Mouse (Mus musculus) intestine, embryonic 14.5 days (tissue): ENCODE measurements around the gene Adora2b. TPM values are rescaled to one million over a fixed set of nuclear protein-coding genes. Genes with fewer than 3 reads are reported as not detected.
A peak's percentile ranks its signal among the peaks of the same experiment; 100 is the strongest.

Source experiments
- ATAC-seq: fragments of 200-750 bp; cut with Nextera tagmentation; replicated peaks from 2 replicates; pipeline ENCODE4 v1.8.0; 2017; ENCODE audit warnings: low read depth, moderate number of reproducible peaks, moderate TSS enrichment, moderate library complexity; ENCODE audit not compliant: low FRiP score, low TSS enrichment
- DNase-seq: peaks from one replicate; pipeline ENCODE4 v3.0.0-alpha.2; 2018; ENCODE audit warnings: low spot score
- H3K27ac ChIP-seq: fragments of 300-500 bp; sonication (generic); 2 replicates; pipeline ENCODE4 v1.5.1; 2014; ENCODE audit warnings: low read depth, mild to moderate bottlenecking, control low read depth
- H3K27me3 ChIP-seq: fragments of 300-500 bp; sonication (generic); replicated peaks from 2 replicates; pipeline ENCODE4 v1.6.1; 2014; ENCODE audit warnings: low read length, control low read depth; ENCODE audit not compliant: control insufficient read depth, insufficient read depth
- H3K36me3 ChIP-seq: fragments of 300-500 bp; sonication (generic); 2 replicates; pipeline ENCODE4 v1.6.1; 2014; ENCODE audit warnings: low read length, control low read depth; ENCODE audit not compliant: control insufficient read depth, insufficient read depth
- H3K4me1 ChIP-seq: fragments of 300-500 bp; sonication (generic); replicated peaks from 2 replicates; pipeline ENCODE4 v1.6.1; 2014; ENCODE audit warnings: low read length, control low read depth, mixed read lengths; ENCODE audit not compliant: control insufficient read depth, insufficient read depth
- H3K4me2 ChIP-seq: fragments of 300-500 bp; sonication (generic); 2 replicates; pipeline ENCODE4 v1.6.1; 2014; ENCODE audit warnings: low read length
- H3K4me3 ChIP-seq: fragments of 300-500 bp; sonication (generic); 2 replicates; pipeline ENCODE4 v1.5.1; 2014; ENCODE audit warnings: low read depth, low read length, control low read depth, mixed read lengths
- H3K9ac ChIP-seq: fragments of 300-500 bp; sonication (generic); 2 replicates; pipeline ENCODE4 v1.6.1; 2014; ENCODE audit warnings: mild to moderate bottlenecking, low read length
- H3K9me3 ChIP-seq: fragments of 300-500 bp; sonication (generic); 2 replicates; pipeline ENCODE4 v1.6.1; 2016; ENCODE audit warnings: low read length, control low read depth; ENCODE audit not compliant: control insufficient read depth
- WGBS: fragments of 180-500 bp; shearing (Covaris S2); extraction: QIAGEN DNeasy Blood & Tissue Kit; methylation state at CpG from one replicate; pipeline ENCODE4 v1.1.7; 2014; 5-methylcytosine and 5-hydroxymethylcytosine counted together
- polyA plus RNA-seq: library from polyadenylated mRNA; unstranded; fragments of >200 nt; fragmentation: Nextera tagmentation; extraction: Ambion mirVana; gene quantifications from 2 replicates; pipeline ENCODE4 v1.2.1, GENCODE M21; 2014

Gene Adora2b
- polyA plus RNA-seq, result 4.3 and 4.4 TPM in 2 replicates

DNA sequence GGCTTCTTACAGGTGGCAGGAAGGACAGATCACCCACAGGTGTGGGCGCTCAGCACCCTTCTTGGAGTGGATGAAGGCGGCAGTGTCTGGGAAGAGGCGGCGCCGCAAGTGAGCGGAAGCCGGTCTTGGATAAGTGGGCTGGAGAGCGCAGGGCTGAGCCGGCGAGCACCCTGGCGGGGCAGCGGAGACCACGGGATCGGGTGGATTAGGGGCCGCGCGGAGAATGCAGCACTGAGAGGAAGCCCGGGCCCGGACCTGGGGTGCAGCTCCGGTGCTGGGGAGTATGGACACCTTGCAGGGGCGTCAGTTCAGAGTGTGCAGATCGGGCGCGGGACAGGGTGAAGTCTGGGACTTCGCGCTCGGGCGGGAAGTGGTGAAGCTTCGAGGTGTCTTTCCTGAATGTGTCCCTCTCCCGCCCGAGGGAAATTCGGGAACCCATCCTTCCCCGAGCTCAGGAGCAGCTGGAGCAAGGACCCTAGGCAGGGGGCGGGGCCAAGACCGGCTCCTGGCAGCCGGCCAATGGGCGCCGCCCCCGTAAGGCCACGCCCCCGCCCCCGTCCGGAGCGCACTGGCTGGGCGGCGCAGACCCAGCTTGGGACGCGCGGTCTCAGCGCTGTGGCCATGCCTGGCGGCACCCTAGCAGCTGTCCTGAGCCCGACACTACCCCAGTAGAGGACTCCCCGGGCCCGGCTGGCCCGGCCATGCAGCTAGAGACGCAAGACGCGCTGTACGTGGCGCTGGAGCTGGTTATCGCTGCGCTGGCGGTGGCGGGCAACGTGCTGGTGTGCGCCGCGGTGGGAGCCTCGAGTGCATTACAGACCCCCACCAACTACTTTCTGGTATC lies at the start of gene Adora2b:
Adora2b (plus strand) TSS at position 584 of the 844 bp plus-strand sequence.
- no peaks in the 10 kb centered on the region for H3K36me3 ChIP-seq
- peak; percentile 91 for ATAC-seq
- DNase-seq, result peak; percentile 91
- 0 out of 2 replicates have a peak, but pooled peaks cover 7% of the 10 kb centered on the region for H3K9me3 ChIP-seq
- H3K9ac ChIP-seq, result peak within 1 kb of the TSS; percentile 27
- H3K4me1 ChIP-seq, result peaks cover 19% of the 10 kb centered on the region
- H3K4me2 ChIP-seq, result peak within 1 kb of the TSS; percentile 85
- H3K27ac ChIP-seq, result 0 out of 2 replicates have a peak within 1 kb of the TSS, but pooled peaks have one; percentile 28
- peaks cover 17% of the 10 kb centered on the region for H3K27me3 ChIP-seq
- H3K4me3 ChIP-seq, result peak within 1 kb of the TSS; percentile 59
- WGBS, result under 1% methylated on average over 69 of the region's 69 CpGs

DNA sequence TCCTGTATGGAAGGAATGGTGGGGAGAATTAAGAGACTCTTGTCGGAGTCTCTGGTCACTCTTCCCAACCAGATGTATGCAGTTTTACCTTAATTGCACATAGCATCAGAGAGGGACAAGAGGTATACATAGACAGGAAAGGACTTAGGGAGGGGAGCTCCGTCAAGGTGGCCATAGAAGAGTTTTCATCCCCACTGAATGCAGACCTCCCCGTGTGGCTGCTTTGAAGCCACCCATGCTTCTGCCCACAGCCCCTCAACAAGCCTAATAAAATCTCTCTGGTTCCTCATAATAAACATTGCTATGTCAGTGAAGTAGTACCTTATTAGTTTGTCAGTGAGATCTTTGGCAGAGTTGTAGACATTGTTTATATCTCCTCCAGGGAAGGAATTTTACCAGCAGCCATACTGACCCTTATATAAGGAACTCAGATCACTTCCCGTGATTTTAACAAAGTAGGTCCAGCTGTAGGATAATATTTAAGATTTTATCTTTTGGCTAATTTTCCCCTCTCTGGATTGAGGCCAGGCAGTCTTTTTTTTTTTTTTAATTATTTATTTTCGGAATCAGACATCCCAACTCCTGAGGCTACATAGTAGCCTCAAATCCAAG lies 47.8 kb upstream of the Adora2b start:
- Histone ChIP-seq H3K9me3 (no peaks in the 10 kb centered on the region), H3K9ac (no peak overlapping the region), H3K27me3 (no peaks in the 10 kb centered on the region), H3K36me3 (no peaks in the 10 kb centered on the region), H3K4me1 (peaks cover 6% of the 10 kb centered on the region), H3K4me3 (no peak overlapping the region), H3K4me2 (no peak overlapping the region), H3K27ac (peak overlapping the region; percentile 1; the same call in 1 of the 2 replicates)
- 36% methylated on average over 5 of the region's 5 CpGs for WGBS
- ATAC-seq, result no peak
- DNase-seq, result no peak

GRCm38 (mm10) chr11:62202645-62203044 lies 46.1 kb upstream of the Adora2b start:
- Histone ChIP-seq H3K36me3 (no peaks in the 10 kb centered on the region), H3K27me3 (no peaks in the 10 kb centered on the region), H3K9me3 (no peaks in the 10 kb centered on the region), H3K4me1 (peaks cover 6% of the 10 kb centered on the region), H3K4me2 (no peak overlapping the region), H3K27ac (no peak overlapping the region), H3K9ac (no peak overlapping the region), H3K4me3 (no peak overlapping the region)
- DNase-seq (no peak), ATAC-seq (no peak)
- WGBS, result 79% methylated on average over 1 of the region's 1 CpGs

GRCm38 (mm10) chr11:62209111-62209510 lies 39.7 kb upstream of the Adora2b start:
- Histone ChIP-seq H3K4me2 (no peak overlapping the region), H3K4me1 (no peaks in the 10 kb centered on the region), H3K27ac (no peak overlapping the region), H3K27me3 (no peaks in the 10 kb centered on the region), H3K9me3 (no peaks in the 10 kb centered on the region), H3K36me3 (no peaks in the 10 kb centered on the region), H3K9ac (no peak overlapping the region), H3K4me3 (no peak overlapping the region)
- ATAC-seq (no peak), DNase-seq (no peak)
- WGBS, result 93% methylated on average over 2 of the region's 2 CpGs

GRCm38 (mm10) chr11:62209891-62210290 lies 38.9 kb upstream of the Adora2b start:
- no peak for DNase-seq
- Histone ChIP-seq H3K9ac (no peak overlapping the region), H3K27me3 (no peaks in the 10 kb centered on the region), H3K27ac (no peak overlapping the region), H3K4me2 (no peak overlapping the region), H3K9me3 (no peaks in the 10 kb centered on the region), H3K4me3 (no peak overlapping the region), H3K36me3 (no peaks in the 10 kb centered on the region), H3K4me1 (no peaks in the 10 kb centered on the region)
- WGBS, result 14% methylated on average over 4 of the region's 4 CpGs
- ATAC-seq, result no peak

DNA sequence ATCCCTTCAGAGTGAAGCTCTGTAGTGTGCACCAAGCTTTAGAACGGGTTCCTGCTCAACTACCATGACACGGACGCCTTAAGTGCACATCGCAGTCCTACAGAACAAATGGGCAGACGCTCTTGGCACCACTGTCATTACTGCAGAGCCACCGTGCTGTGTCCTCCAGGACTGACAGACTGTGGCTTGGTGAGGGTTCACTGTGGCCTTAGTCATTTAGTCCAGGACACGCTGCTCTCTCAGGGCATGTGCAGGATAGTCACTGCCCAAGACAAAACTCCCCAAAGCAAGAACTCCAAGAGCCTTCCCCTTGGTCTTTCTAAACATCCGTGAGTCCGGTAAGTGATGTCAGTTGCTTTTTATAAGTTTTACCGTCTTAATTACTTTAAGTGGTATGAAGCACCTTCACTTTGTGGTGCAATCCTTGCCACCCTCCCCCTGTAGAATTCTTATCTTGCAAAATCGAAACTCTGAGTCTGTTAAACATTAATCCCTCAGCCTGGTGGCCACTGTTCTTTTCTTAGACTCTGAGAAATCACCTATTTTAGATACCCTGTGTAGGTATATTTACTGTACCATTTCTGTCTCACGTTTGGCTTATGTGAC lies 35.3 kb upstream of the Adora2b start:
- no peak for ATAC-seq
- H3K4me1 ChIP-seq, result no peaks in the 10 kb centered on the region
- H3K27ac ChIP-seq, result no peak overlapping the region
- DNase-seq, result no peak
- no peaks in the 10 kb centered on the region for H3K27me3 ChIP-seq
- H3K36me3 ChIP-seq, result no peaks in the 10 kb centered on the region
- 80% methylated on average over 12 of the region's 12 CpGs for whole genome bisulfite sequencing
- H3K4me2 ChIP-seq, result no peak overlapping the region
- H3K4me3 ChIP-seq, result no peak overlapping the region
- no peak overlapping the region for H3K9ac ChIP-seq
- H3K9me3 ChIP-seq, result no peaks in the 10 kb centered on the region

DNA sequence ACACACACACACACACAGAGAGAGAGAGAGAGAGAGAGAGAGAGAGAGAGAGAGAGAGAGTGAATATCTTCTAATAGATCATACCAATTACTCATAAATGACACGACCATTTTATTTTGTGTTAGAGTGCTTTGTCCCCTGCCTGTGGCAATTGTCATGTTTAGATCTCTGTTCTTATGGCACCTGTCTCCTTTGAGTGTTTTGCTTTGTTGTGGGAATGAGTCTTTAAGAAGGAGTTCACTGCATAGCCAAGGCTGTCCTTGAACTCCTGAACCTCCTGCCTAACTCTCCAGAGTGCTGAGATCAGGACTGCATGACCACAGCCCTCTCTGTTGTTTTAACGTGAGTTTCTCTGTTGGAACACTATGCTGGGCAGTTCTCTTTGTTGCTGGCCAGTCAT lies 33.7 kb upstream of the Adora2b start:
- H3K9ac ChIP-seq, result no peak overlapping the region
- ATAC-seq, result no peak
- no peak for DNase-seq
- no peaks in the 10 kb centered on the region for H3K4me1 ChIP-seq
- no peaks in the 10 kb centered on the region for H3K9me3 ChIP-seq
- WGBS, result 71% methylated on average over 2 of the region's 2 CpGs
- no peaks in the 10 kb centered on the region for H3K27me3 ChIP-seq
- no peaks in the 10 kb centered on the region for H3K36me3 ChIP-seq
- H3K4me3 ChIP-seq, result no peak overlapping the region
- no peak overlapping the region for H3K27ac ChIP-seq
- no peak overlapping the region for H3K4me2 ChIP-seq

DNA sequence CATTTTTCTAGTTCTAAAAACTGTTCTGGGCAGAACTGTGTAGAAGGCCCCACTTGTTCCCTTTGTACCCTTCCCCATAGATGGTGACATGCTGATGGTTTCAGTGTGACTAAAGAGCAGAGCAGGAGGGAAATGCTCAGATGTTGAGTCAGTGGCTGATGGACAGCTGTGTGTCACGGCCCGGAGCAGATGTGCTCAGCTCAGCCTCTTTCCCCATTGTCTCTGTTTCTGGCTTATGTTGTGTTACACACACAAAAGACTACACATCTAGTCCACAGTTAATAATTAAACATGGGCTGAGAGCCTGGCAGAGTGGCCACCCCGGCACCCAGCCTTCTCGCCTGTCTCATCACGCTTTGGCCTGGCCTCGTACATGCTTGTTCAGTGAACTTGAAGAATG lies 31.0 kb upstream of the Adora2b start:
- no peak overlapping the region for H3K9ac ChIP-seq
- H3K9me3 ChIP-seq, result no peaks in the 10 kb centered on the region
- no peak overlapping the region for H3K4me2 ChIP-seq
- H3K4me3 ChIP-seq, result no peak overlapping the region
- 69% methylated on average over 6 of the region's 6 CpGs for WGBS
- no peaks in the 10 kb centered on the region for H3K4me1 ChIP-seq
- DNase-seq (no peak), ATAC-seq (no peak)
- H3K27me3 ChIP-seq, result no peaks in the 10 kb centered on the region
- no peaks in the 10 kb centered on the region for H3K36me3 ChIP-seq
- H3K27ac ChIP-seq, result no peak overlapping the region
